Mouse (Mus musculus) liver, postnatal 0 days (tissue): ENCODE data around the gene Grid1. TPM values are rescaled to one million over a fixed set of nuclear protein-coding genes. Genes with fewer than 3 reads are reported as not detected.
A peak's percentile ranks its signal among the peaks of the same experiment; 100 is the strongest.

Source experiments
- ATAC-seq: fragments of 200-750 bp; cut with Nextera tagmentation; 2 replicates; pipeline ENCODE4 v1.8.0; 2017; ENCODE audit warnings: mild to moderate bottlenecking, moderate library complexity
- DNase-seq: peaks from one replicate; pipeline ENCODE4 v3.0.0-alpha.2; 2016
- H3K27ac ChIP-seq: fragments of 300-500 bp; sonication (generic); 2 replicates; pipeline ENCODE4 v1.5.1; 2014; ENCODE audit warnings: antibody characterized with exemption, moderate library complexity, mild to moderate bottlenecking, low read depth
- H3K27me3 ChIP-seq: fragments of 300-500 bp; sonication (generic); 2 replicates; pipeline ENCODE4 v1.6.1; 2014; ENCODE audit warnings: low read length, control low read depth, mixed read lengths; ENCODE audit not compliant: insufficient read depth
- H3K36me3 ChIP-seq: fragments of 300-500 bp; sonication (generic); replicated peaks from 2 replicates; pipeline ENCODE4 v1.6.1; 2014; ENCODE audit warnings: mild to moderate bottlenecking, control low read depth, low read length, moderate library complexity, mixed read lengths; ENCODE audit not compliant: insufficient read depth
- H3K4me1 ChIP-seq: fragments of 300-500 bp; sonication (generic); 2 replicates; pipeline ENCODE4 v1.6.1; 2014; ENCODE audit warnings: antibody characterized with exemption, mild to moderate bottlenecking, control low read depth; ENCODE audit not compliant: insufficient read depth
- H3K4me2 ChIP-seq: fragments of 300-500 bp; sonication (generic); 2 replicates; pipeline ENCODE4 v1.6.1; 2014; ENCODE audit warnings: low read depth, mild to moderate bottlenecking, low read length, moderate library complexity, mixed read lengths
- H3K4me3 ChIP-seq: fragments of 300-500 bp; sonication (generic); 2 replicates; pipeline ENCODE4 v1.5.1; 2014; ENCODE audit warnings: low read depth, low read length
- H3K9ac ChIP-seq: fragments of 300-500 bp; sonication (generic); replicated peaks from 2 replicates; pipeline ENCODE4 v1.6.1; 2014; ENCODE audit warnings: mild to moderate bottlenecking, moderate library complexity
- H3K9me3 ChIP-seq: fragments of 300-500 bp; sonication (generic); 2 replicates; pipeline ENCODE4 v1.6.1; 2016; ENCODE audit warnings: mild to moderate bottlenecking, control low read depth, low read length, mixed read lengths
- CTCF ChIP-seq: sonication (generic); IDR thresholded peaks from 2 replicates; pipeline ENCODE4 v1.5.1; 2016; ENCODE audit warnings: antibody characterized with exemption, low read depth
- EP300 ChIP-seq: IDR thresholded peaks from 2 replicates; pipeline ENCODE4 v1.6.1; 2016; ENCODE audit warnings: antibody characterized with exemption, low read depth, mild to moderate bottlenecking
- WGBS: fragments of 180-500 bp; shearing (Covaris S2); extraction: QIAGEN DNeasy Blood & Tissue Kit; methylation state at CpG from one replicate; pipeline ENCODE4 v1.1.7; 2014; ENCODE audit not compliant: insufficient replicate concordance; 5-methylcytosine and 5-hydroxymethylcytosine counted together
- polyA plus RNA-seq: library from polyadenylated mRNA; unstranded; fragments of >200 nt; fragmentation: Nextera tagmentation; extraction: Ambion mirVana; gene quantifications from 2 replicates; pipeline ENCODE4 v1.2.1, GENCODE M21; 2015

The Grid1 gene
- polyA plus RNA-seq, 1 experiment from 2014 or later = not detected

DNA sequence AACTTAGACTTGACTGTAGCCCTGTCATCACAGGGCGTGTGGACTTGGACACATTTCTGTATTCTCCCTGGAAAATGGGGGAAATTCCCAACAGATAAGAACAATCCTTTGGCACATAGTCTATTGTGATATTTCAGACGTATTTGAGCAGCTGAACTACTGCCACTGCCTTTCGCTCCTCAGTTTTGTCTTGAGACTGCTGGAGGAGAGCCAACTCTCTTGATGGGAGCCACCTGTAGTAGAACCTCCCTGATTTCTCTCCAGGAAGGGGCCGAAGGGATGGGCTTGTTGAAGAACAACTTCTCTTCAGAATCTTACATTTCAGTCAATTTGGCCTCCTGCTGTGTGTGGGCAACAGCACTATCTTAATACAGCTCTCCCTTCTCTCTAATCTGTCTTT lies 276.2 kb downstream of the Grid1 start:
- H3K27me3 ChIP-seq = no peaks in the 10 kb centered on the region
- H3K36me3 ChIP-seq = no peaks in the 10 kb centered on the region
- H3K4me1 ChIP-seq = no peaks in the 10 kb centered on the region
- TF ChIP-seq EP300 (no peak), CTCF (no peak)
- 64% methylated on average over 4 of the region's 4 CpGs for WGBS
- no peak overlapping the region for H3K4me3 ChIP-seq
- H3K27ac ChIP-seq = no peak overlapping the region
- ATAC-seq = no peak
- H3K9me3 ChIP-seq = no peaks in the 10 kb centered on the region
- no peak overlapping the region for H3K9ac ChIP-seq
- no peak for DNase-seq
- no peak overlapping the region for H3K4me2 ChIP-seq

DNA sequence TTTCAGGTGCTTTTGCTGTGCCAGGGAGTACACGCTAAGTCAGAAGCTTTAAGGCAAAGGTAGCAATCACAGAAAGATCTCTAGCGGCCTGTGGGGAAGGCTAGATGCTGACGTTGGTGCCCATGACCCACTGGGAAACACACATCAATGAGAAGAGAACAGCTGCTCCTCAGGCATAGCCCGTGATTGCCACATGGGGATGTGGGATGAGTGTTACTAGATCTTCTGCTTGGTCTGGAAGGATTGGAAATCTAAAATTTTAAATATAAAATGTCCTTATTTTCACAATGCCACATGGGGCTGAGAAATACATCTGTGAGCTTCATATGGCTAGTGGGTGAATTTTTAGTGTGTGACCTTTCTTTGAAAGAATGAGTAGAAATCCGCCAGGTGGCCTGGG lies 277.3 kb downstream of the Grid1 start:
- no peaks in the 10 kb centered on the region for H3K4me1 ChIP-seq
- DNase-seq (no peak), ATAC-seq (no peak)
- H3K9me3 ChIP-seq = no peaks in the 10 kb centered on the region
- H3K4me3 ChIP-seq = no peak overlapping the region
- 76% methylated on average over 5 of the region's 5 CpGs for WGBS
- no peak overlapping the region for H3K9ac ChIP-seq
- H3K27ac ChIP-seq = no peak overlapping the region
- no peaks in the 10 kb centered on the region for H3K27me3 ChIP-seq
- H3K36me3 ChIP-seq = no peaks in the 10 kb centered on the region
- H3K4me2 ChIP-seq = no peak overlapping the region
- TF ChIP-seq EP300 = no peak
- TF ChIP-seq CTCF = no peak

DNA sequence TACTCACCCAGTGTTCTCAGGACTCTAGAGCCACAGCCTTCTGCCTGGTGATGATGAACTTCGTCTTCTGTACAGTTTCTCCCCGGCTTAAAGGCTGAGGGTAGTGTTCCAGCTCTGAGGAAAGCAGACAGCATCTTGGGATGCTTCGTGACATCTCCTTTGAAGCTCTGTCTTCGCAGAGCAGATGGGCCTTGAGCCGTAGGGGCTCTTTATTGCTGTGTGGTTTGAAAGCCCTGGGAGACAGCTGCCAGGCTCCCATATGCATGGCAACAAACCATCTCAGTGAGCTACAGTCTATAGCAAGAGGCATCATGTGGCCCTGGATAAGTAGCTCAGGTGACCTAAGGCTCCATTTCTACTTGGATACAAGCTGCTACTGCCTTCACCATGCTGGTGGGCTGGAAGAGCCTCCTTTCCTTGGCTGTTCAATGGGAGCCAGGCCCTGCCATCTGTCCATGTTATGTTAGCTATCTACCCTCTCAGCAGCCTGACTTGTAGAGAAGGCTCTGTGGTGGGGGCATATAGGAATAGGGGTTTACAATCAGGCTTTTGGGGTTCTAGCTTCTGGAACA lies 283.8 kb downstream of the Grid1 start:
- TF ChIP-seq EP300 (no peak), CTCF (no peak)
- DNase-seq (no peak), ATAC-seq (no peak)
- Histone ChIP-seq H3K9me3 (no peaks in the 10 kb centered on the region), H3K4me2 (no peak overlapping the region), H3K27me3 (no peaks in the 10 kb centered on the region), H3K9ac (no peak overlapping the region), H3K36me3 (no peaks in the 10 kb centered on the region), H3K4me3 (no peak overlapping the region), H3K4me1 (no peaks in the 10 kb centered on the region), H3K27ac (no peak overlapping the region)
- 64% methylated on average over 5 of the region's 5 CpGs for WGBS

DNA sequence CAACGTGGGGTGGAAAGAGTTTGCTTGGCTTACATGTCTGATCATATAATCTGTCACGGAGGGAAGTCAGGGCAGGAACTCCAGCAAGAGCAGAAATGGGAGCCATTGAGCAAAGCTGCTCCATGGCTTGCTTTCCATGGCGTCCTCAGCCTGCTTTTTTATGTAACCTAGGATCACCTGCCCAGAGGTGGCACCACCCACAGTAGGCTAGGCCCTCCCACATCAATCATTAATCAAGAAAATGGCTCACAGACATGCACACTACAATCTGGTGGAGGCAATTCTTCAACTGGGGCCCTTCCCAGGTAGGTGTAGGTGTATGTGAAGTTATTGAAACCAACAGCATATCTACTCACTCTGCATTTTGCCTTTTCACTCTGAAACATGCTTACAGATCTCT lies 287.7 kb downstream of the Grid1 start:
- no peaks in the 10 kb centered on the region for H3K9me3 ChIP-seq
- H3K4me2 ChIP-seq = no peak overlapping the region
- 58% methylated on average over 3 of the region's 3 CpGs for WGBS
- H3K4me3 ChIP-seq = no peak overlapping the region
- no peaks in the 10 kb centered on the region for H3K4me1 ChIP-seq
- no peak for TF ChIP-seq CTCF
- TF ChIP-seq EP300 = no peak
- no peak overlapping the region for H3K9ac ChIP-seq
- DNase-seq = no peak
- no peaks in the 10 kb centered on the region for H3K27me3 ChIP-seq
- ATAC-seq = no peak
- H3K27ac ChIP-seq = no peak overlapping the region
- no peaks in the 10 kb centered on the region for H3K36me3 ChIP-seq

DNA sequence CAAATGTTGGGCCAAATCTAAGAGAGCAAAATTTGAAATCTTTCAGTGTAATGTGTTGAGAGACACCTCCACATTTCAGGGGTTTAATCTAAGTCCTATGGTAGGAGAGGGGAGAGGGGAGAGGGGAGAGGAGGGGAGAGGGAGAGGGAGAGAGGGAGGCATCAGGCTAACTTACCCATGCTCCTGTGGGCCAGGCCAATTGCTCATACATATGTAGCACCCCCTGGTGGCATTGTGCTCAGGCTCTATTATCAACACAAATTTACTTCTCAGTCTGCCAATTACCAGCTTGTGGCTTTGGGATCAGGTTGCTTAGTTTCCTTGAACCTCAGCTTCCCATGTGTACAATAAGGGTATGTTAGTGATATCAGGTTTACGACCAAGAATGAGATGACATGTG lies 291.0 kb downstream of the Grid1 start:
- WGBS = 68% methylated on average over 1 of the region's 1 CpGs
- H3K9ac ChIP-seq = no peak overlapping the region
- no peaks in the 10 kb centered on the region for H3K27me3 ChIP-seq
- ATAC-seq (no peak), DNase-seq (no peak)
- no peaks in the 10 kb centered on the region for H3K9me3 ChIP-seq
- H3K4me2 ChIP-seq = no peak overlapping the region
- H3K4me3 ChIP-seq = no peak overlapping the region
- no peak overlapping the region for H3K27ac ChIP-seq
- no peaks in the 10 kb centered on the region for H3K4me1 ChIP-seq
- H3K36me3 ChIP-seq = no peaks in the 10 kb centered on the region
- TF ChIP-seq EP300 = no peak
- peak; percentile 50 for TF ChIP-seq CTCF

DNA sequence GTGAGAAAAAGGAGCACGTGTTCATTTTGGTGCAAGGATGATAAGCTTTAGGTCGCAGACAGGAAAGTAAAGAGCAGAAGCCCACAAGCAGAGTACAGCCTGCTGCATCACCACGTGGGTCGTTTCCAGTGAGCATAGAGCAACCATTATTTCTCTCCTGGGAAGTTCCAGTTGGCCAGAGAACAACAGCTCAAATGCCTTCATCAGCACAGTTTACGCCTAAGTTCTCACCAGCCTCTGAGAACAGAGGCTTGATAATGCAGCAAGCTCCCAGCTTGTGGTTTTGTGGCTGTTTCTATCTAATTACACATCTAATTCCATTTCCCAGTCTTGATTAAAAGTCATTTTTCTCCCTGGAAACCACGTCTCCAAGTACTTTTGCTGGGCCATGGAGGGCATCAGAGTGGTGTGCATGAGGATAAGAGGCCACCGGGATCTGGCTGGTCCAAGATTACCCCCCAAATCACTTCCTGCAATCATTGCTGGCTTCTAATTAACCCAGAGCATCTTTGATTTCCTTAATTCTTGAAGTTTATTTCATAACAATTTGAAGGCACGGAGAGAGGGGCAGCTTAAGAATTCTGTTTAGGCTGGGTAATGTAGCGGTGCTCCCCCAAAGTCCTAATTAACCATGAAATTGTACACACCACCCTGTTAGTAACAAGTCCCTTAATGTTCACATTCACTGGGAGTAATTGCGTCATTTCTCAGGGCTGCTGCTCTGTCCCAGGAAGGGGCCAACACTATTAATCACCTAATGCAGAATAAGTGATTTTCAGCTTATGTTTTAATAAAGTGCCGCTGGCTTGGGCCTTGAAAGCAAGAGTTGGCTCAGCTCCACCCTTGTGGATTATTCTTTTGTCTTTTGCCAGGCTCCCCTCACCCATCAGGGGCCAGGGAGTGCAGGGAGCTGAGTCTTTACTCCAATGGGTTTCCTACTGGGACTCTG lies 292.7 kb downstream of the Grid1 start:
- no peaks in the 10 kb centered on the region for H3K36me3 ChIP-seq
- no peak for DNase-seq
- no peak overlapping the region for H3K27ac ChIP-seq
- H3K9ac ChIP-seq = no peak overlapping the region
- no peaks in the 10 kb centered on the region for H3K27me3 ChIP-seq
- H3K9me3 ChIP-seq = no peaks in the 10 kb centered on the region
- H3K4me1 ChIP-seq = no peaks in the 10 kb centered on the region
- TF ChIP-seq EP300 (no peak), CTCF (no peak)
- H3K4me3 ChIP-seq = no peak overlapping the region
- 58% methylated on average over 11 of the region's 11 CpGs for WGBS
- no peak for ATAC-seq
- no peak overlapping the region for H3K4me2 ChIP-seq
